Mouse (Mus musculus): Measurements from ENCODE around the gene Rasal2. TPM values are rescaled to one million over a fixed set of nuclear protein-coding genes. Genes with fewer than 3 reads are reported as not detected.

The Rasal2 gene
- total and polyA plus RNA-seq, 3 experiments = 1.5 to 2.6 (median 1.7) TPM

DNA sequence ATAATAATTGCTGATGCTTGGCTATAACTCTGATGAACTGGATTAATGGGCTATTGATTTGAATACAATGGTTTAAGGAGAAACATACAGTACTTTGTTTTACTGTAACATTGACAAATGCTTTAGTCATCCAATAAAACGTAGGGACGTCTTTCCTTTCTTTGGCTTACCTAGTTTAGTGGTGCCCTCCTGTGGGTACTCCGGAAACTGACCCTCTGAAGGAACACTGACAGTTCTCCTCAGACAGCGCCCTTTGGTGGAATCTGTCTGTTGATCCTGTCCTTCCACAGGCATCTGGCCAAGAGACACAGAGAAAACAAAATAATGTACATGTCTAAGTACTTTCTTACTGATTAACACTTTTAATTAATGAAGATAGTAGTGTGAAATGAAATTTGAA is 125.8 kb downstream of the Rasal2 start:
- Histone ChIP-seq H3K9ac (ENCODE audit: insufficient read depth, low read depth) (no peak overlapping the region), H3K36me3 (replicated peaks in 1 of 2; ENCODE audit: control insufficient read depth in 1 of 2, insufficient read depth in 1 of 2, low read length in 1 of 2) (no peaks in the 10 kb centered on the region), H3K9me3 (replicated peaks; ENCODE audit: low read length) (no peaks in the 10 kb centered on the region), H3K27me3 (replicated peaks) (no peaks in the 10 kb centered on the region), H3K4me1 (ENCODE audit: control insufficient read depth in 1 of 2, insufficient read depth in 2 of 2) (peaks cover 0 to 5% of the 10 kb centered on the region in 2 experiments; a peak in 2 of 4 replicates), H3K79me2 (replicated peaks; ENCODE audit: control insufficient read depth, extremely low read depth, insufficient read depth, poor library complexity, severe bottlenecking) (no peaks in the 10 kb centered on the region), H3K27ac (ENCODE audit: insufficient read depth, low read depth) (no peak overlapping the region), H3K4me3 (replicated peaks in 1 of 3; ENCODE audit: low read depth in 2 of 3, low read length in 2 of 3, poor library complexity in 1 of 3) (no peak overlapping the region), H3K4me2 (ENCODE audit: insufficient read depth, low read depth, poor library complexity, severe bottlenecking) (no peak overlapping the region)
- dilution Hi-C loops (cut with MboI; ENCODE audit: extremely low pct_ligation_motif_present, extremely low pct_unique_long_range_greater_than_20kb, low sequenced_read_pairs) = no loop called here
- peak; percentile 39 for DNase-seq (ENCODE audit: extremely low read depth)
- peak; percentile 42 to 87; a peak in 2 of 4 replicates for TF ChIP-seq CTCF (conservative IDR thresholded peaks at IDR 0.05 in 1 of 2, IDR thresholded peaks at IDR 0.05 in 1 of 2; ENCODE audit: low read depth in 2 of 2, low read length in 2 of 2)
- no peak for TF ChIP-seq ELF1 (IDR thresholded peaks at IDR 0.05; ENCODE audit: low read depth, low read length)
- peak; percentile 85 for TF ChIP-seq RAD21 (IDR thresholded peaks at IDR 0.05; ENCODE audit: low read depth, low read length)
- no peak for TF ChIP-seq EP300 (IDR thresholded peaks at IDR 0.05; ENCODE audit: low read length)
- TF ChIP-seq RCOR1 (conservative IDR thresholded peaks at IDR 0.05; ENCODE audit: low read depth, low read length) = no peak
- TF ChIP-seq POLR2AphosphoS2 (IDR thresholded peaks at IDR 0.05; ENCODE audit: low read depth, low read length) = no peak
- no peak for TF ChIP-seq MAFK (IDR thresholded peaks at IDR 0.05; ENCODE audit: insufficient replicate concordance, low read length)
- no peak for TF ChIP-seq SIN3A (IDR thresholded peaks at IDR 0.05; ENCODE audit: low read length)
- no peak for TF ChIP-seq TCF12 (IDR thresholded peaks at IDR 0.05; ENCODE audit: low read depth, low read length)
- no peak for TF ChIP-seq MYC (IDR thresholded peaks at IDR 0.05; ENCODE audit: low read depth, low read length)
- peak; percentile 25; the same call in 1 of the 2 replicates for TF ChIP-seq ZC3H11A (IDR thresholded peaks at IDR 0.05; ENCODE audit: low read depth, low read length)
- TF ChIP-seq MXI1 (IDR thresholded peaks at IDR 0.05; ENCODE audit: low read depth, low read length) = no peak
- TF ChIP-seq HCFC1 (IDR thresholded peaks at IDR 0.05; ENCODE audit: low read depth, low read length) = no peak
- peak; percentile 76 for TF ChIP-seq SMC3 (IDR thresholded peaks at IDR 0.05; ENCODE audit: low read depth, low read length)
- TF ChIP-seq POLR2A (IDR thresholded peaks at IDR 0.05; ENCODE audit: low read depth, low read length) = no peak
- no peak for TF ChIP-seq MAZ (IDR thresholded peaks at IDR 0.05; ENCODE audit: low read depth, low read length)
- no peak for TF ChIP-seq JUND (conservative IDR thresholded peaks at IDR 0.05; ENCODE audit: low read depth, low read length)
- TF ChIP-seq MAX (IDR thresholded peaks at IDR 0.05; ENCODE audit: low read length) = no peak
- 0 out of 2 replicates have a peak, but pooled peaks have one; percentile 14 for TF ChIP-seq IRF4 (IDR thresholded peaks at IDR 0.05; ENCODE audit: low read depth, low read length)
- TF ChIP-seq NELFE (IDR thresholded peaks at IDR 0.05; ENCODE audit: low read depth, low read length) = peak; percentile 21; the same call in 1 of the 2 replicates
- TF ChIP-seq UBTF (IDR thresholded peaks at IDR 0.05; ENCODE audit: low read depth, low read length) = no peak
- no peak for TF ChIP-seq BHLHE40 (IDR thresholded peaks at IDR 0.05; ENCODE audit: low read depth, low read length)
- TF ChIP-seq CHD2 (IDR thresholded peaks at IDR 0.05; ENCODE audit: low read length) = no peak
- in situ Hi-C loops (cut with MboI; ENCODE audit: low pct_ligation_motif_present, low pct_unique_long_range_greater_than_20kb, low sequenced_read_pairs) = loop anchor here (25.0 kb wide), 1 partner anchor 549 kb away; no protein-coding TSS in a partner anchor

DNA sequence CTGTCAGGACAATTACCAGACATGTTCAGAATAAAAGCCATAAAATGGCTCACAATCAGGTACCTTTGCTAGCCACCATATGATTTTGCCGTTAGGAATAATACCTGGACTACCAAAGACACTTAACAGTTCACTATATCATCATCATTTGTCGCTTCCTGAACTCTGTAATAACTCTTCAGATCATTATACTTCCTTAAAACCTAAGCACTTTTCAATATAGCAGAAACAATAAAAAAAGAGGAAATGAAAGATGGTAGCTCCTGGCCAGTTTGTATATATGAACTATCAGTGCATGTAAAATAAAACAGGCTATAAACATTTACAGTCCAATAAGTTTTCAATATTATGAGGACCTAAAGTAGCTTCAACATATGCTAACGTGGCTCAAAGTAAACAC is 127.0 kb downstream of the Rasal2 start:
- in situ Hi-C loops (cut with MboI; ENCODE audit: low pct_ligation_motif_present, low pct_unique_long_range_greater_than_20kb, low sequenced_read_pairs) = loop anchor here (25.0 kb wide), 1 partner anchor 548 kb away; no protein-coding TSS in a partner anchor
- dilution Hi-C loops (cut with MboI; ENCODE audit: extremely low pct_ligation_motif_present, extremely low pct_unique_long_range_greater_than_20kb, low sequenced_read_pairs) = no loop called here
- H3K4me1 ChIP-seq (ENCODE audit: control insufficient read depth in 1 of 2, insufficient read depth in 2 of 2) = peaks cover 0 to 5% of the 10 kb centered on the region in 2 experiments; a peak in 2 of 4 replicates
- H3K36me3 ChIP-seq (replicated peaks in 1 of 2; ENCODE audit: control insufficient read depth in 1 of 2, insufficient read depth in 1 of 2, low read length in 1 of 2) = no peaks in the 10 kb centered on the region
- no peak overlapping the region for H3K4me3 ChIP-seq (replicated peaks in 1 of 3; ENCODE audit: low read depth in 2 of 3, low read length in 2 of 3, poor library complexity in 1 of 3)
- no peak overlapping the region for H3K27ac ChIP-seq (ENCODE audit: insufficient read depth, low read depth)
- no peaks in the 10 kb centered on the region for H3K79me2 ChIP-seq (replicated peaks; ENCODE audit: control insufficient read depth, extremely low read depth, insufficient read depth, poor library complexity, severe bottlenecking)
- no peak overlapping the region for H3K9ac ChIP-seq (ENCODE audit: insufficient read depth, low read depth)
- no peak for DNase-seq (ENCODE audit: extremely low read depth)
- no peak overlapping the region for H3K4me2 ChIP-seq (ENCODE audit: insufficient read depth, low read depth, poor library complexity, severe bottlenecking)
- TF ChIP-seq CHD1 (IDR thresholded peaks at IDR 0.05; ENCODE audit: low read depth, low read length) (no peak), IRF4 (IDR thresholded peaks at IDR 0.05; ENCODE audit: low read depth, low read length) (peak; percentile 19; the same call in 1 of the 2 replicates)
- H3K9me3 ChIP-seq (replicated peaks; ENCODE audit: low read length) = no peaks in the 10 kb centered on the region
- H3K27me3 ChIP-seq (replicated peaks) = no peaks in the 10 kb centered on the region

All from CH12.LX (cell line).